Comparison of ENCODE assay signal across 18 mouse cellular contexts in genomic region chr11:32117930-32118329, GRCm38 (mm10).
DNase-seq lines count a peak whose midpoint lies in the region; ATAC-seq and TF ChIP-seq lines count a peak whose summit lies in the region.
"Had no signal": no experiment of that assay in that cellular context is flagged by ENCODE, and none has a peak within 500 bp of the region (broad histone marks: within the 10 kb centered on the region; RNA-seq: fewer than 3 reads in every experiment).

No protein-coding gene starts in this region.

- H3K4me1 ChIP-seq in hindbrain, postnatal 0 days (ENCODE audit: insufficient read depth, low read length): peaks cover 29% of the 10 kb centered on the region
- peaks cover 24% of the 10 kb centered on the region for H3K4me1 ChIP-seq in hindbrain, embryonic 12.5 days
- peaks cover 30% of the 10 kb centered on the region for H3K4me1 ChIP-seq in neural tube, embryonic 15.5 days
- H3K4me1 ChIP-seq in heart, embryonic 12.5 days (replicated peaks): peaks cover 11% of the 10 kb centered on the region
- H3K4me1 ChIP-seq: intestine, embryonic 15.5 days; liver, embryonic 15.5 days had no signal

- no peak for ATAC-seq in hindbrain, postnatal 0 days
- ATAC-seq in hindbrain, embryonic 12.5 days (ENCODE audit: low FRiP score): no peak
- ATAC-seq in neural tube, embryonic 15.5 days (ENCODE audit: low FRiP score): no peak
- ATAC-seq in heart, embryonic 12.5 days (ENCODE audit: insufficient number of reproducible peaks, low FRiP score): no peak
- ATAC-seq: activated CD4-positive, CD25-positive, alpha-beta regulatory T cell, adult 4 months; intestine, embryonic 15.5 days; lung, postnatal 0 days; Patski had no signal

- no peak overlapping the region for H3K4me3 ChIP-seq in hindbrain, postnatal 0 days (ENCODE audit: low read length)
- H3K4me3 ChIP-seq in hindbrain, embryonic 12.5 days: no peak overlapping the region
- no peak overlapping the region for H3K4me3 ChIP-seq in neural tube, embryonic 15.5 days (replicated peaks)
- no peak overlapping the region for H3K4me3 ChIP-seq in gastrocnemius, adult 2 months
- no peak overlapping the region for H3K4me3 ChIP-seq in heart, embryonic 12.5 days
- H3K4me3 ChIP-seq: embryonic facial prominence, embryonic 13.5 days; intestine, embryonic 15.5 days; kidney, embryonic 15.5 days; liver, embryonic 15.5 days had no signal

- no peak for DNase-seq in hindbrain, postnatal 0 days (ENCODE audit: low spot score)
- peak; percentile 83 for DNase-seq in brain, adult 2 months (ENCODE audit: low read depth, low spot score)
- peak; percentile 69 to 75 for DNase-seq in left cerebral cortex, postnatal 14 days (ENCODE audit: low spot score in 2 of 2)
- no peak for DNase-seq in gastrocnemius, adult 2 months
- DNase-seq in cerebellum, adult 9-10 months: no peak
- DNase-seq: adrenal gland, postnatal 25 days; cerebellum, adult 8-10 months; layer of hippocampus, postnatal 36 days had no signal

- H3K27me3 ChIP-seq in hindbrain, postnatal 0 days (ENCODE audit: insufficient read depth, low read length): no peaks in the 10 kb centered on the region
- H3K27me3 ChIP-seq in hindbrain, embryonic 12.5 days: no peaks in the 10 kb centered on the region
- no peaks in the 10 kb centered on the region for H3K27me3 ChIP-seq in neural tube, embryonic 15.5 days (replicated peaks)
- H3K27me3 ChIP-seq in heart, embryonic 12.5 days (replicated peaks): peaks cover 20% of the 10 kb centered on the region; the same call in 1 of the 2 replicates
- H3K27me3 ChIP-seq: embryonic facial prominence, embryonic 13.5 days; intestine, embryonic 15.5 days; kidney, embryonic 15.5 days; liver, embryonic 15.5 days had no signal

- H3K9me3 ChIP-seq in hindbrain, postnatal 0 days (ENCODE audit: low read length): no peaks in the 10 kb centered on the region
- H3K9me3 ChIP-seq in hindbrain, embryonic 12.5 days (replicated peaks): no peaks in the 10 kb centered on the region
- no peaks in the 10 kb centered on the region for H3K9me3 ChIP-seq in neural tube, embryonic 15.5 days (replicated peaks)
- H3K9me3 ChIP-seq in heart, embryonic 12.5 days (replicated peaks): peaks cover 13% of the 10 kb centered on the region
- H3K9me3 ChIP-seq: liver, embryonic 15.5 days had no signal

- no peak overlapping the region for H3K9ac ChIP-seq in hindbrain, postnatal 0 days (replicated peaks; ENCODE audit: low read length)
- H3K9ac ChIP-seq in hindbrain, embryonic 12.5 days: no peak overlapping the region
- no peak overlapping the region for H3K9ac ChIP-seq in neural tube, embryonic 15.5 days (replicated peaks)
- no peak overlapping the region for H3K9ac ChIP-seq in heart, embryonic 12.5 days
- H3K9ac ChIP-seq: embryonic facial prominence, embryonic 13.5 days; intestine, embryonic 15.5 days; kidney, embryonic 15.5 days; liver, embryonic 15.5 days had no signal

- no peak for TF ChIP-seq CTCF in hindbrain, postnatal 0 days (IDR thresholded peaks at IDR 0.05; ENCODE audit: low read depth)
- no peak for TF ChIP-seq CTCF in gastrocnemius, adult 2 months (IDR thresholded peaks at IDR 0.05)

- no peaks in the 10 kb centered on the region for H3K36me3 ChIP-seq in hindbrain, postnatal 0 days (ENCODE audit: insufficient read depth, low read length)
- H3K36me3 ChIP-seq in hindbrain, embryonic 12.5 days: no peaks in the 10 kb centered on the region
- H3K36me3 ChIP-seq in neural tube, embryonic 15.5 days: no peaks in the 10 kb centered on the region
- H3K36me3 ChIP-seq in heart, embryonic 12.5 days: no peaks in the 10 kb centered on the region
- H3K36me3 ChIP-seq: embryonic facial prominence, embryonic 13.5 days; intestine, embryonic 15.5 days; kidney, embryonic 15.5 days; liver, embryonic 15.5 days had no signal

- no peak overlapping the region for H3K4me2 ChIP-seq in hindbrain, postnatal 0 days (ENCODE audit: low read depth, low read length)
- H3K4me2 ChIP-seq in hindbrain, embryonic 12.5 days (replicated peaks): no peak overlapping the region
- no peak overlapping the region for H3K4me2 ChIP-seq in neural tube, embryonic 15.5 days
- H3K4me2 ChIP-seq in heart, embryonic 12.5 days: no peak overlapping the region
- H3K4me2 ChIP-seq: embryonic facial prominence, embryonic 13.5 days; intestine, embryonic 15.5 days; kidney, embryonic 15.5 days; liver, embryonic 15.5 days had no signal

- intact Hi-C loops in left cerebral cortex, postnatal 14 days (cut with DNase I): no loop called here
- intact Hi-C loops in gastrocnemius, adult 2 months (cut with DNase I): no loop called here

- WGBS in hindbrain, postnatal 0 days: 32% methylated on average over 2 of the region's 2 CpGs
- WGBS in hindbrain, embryonic 12.5 days: 59% methylated on average over 2 of the region's 2 CpGs
- WGBS in neural tube, embryonic 15.5 days: 51% methylated on average over 2 of the region's 2 CpGs
- 30% methylated on average over 2 of the region's 2 CpGs for WGBS in heart, embryonic 12.5 days

- peak overlapping the region; percentile 70; the same call in 1 of the 2 replicates for H3K27ac ChIP-seq in hindbrain, postnatal 0 days
- no peak overlapping the region for H3K27ac ChIP-seq in hindbrain, embryonic 12.5 days
- H3K27ac ChIP-seq in neural tube, embryonic 15.5 days (replicated peaks): 0 out of 2 replicates have a peak overlapping the region, but pooled peaks have one; percentile 6
- no peak overlapping the region for H3K27ac ChIP-seq in gastrocnemius, adult 2 months
- H3K27ac ChIP-seq in heart, embryonic 12.5 days (ENCODE audit: poor library complexity, severe bottlenecking): no peak overlapping the region
- H3K27ac ChIP-seq: embryonic facial prominence, embryonic 13.5 days; kidney, embryonic 15.5 days; liver, embryonic 15.5 days had no signal

Comparison
In these comparisons a context has a peak if more than half of its experiments do, and no peak if none do; other contexts are left out.
1. H3K27ac ChIP-seq: peak in hindbrain, postnatal 0 days (single experiment) and neural tube, embryonic 15.5 days (single experiment); none in hindbrain, embryonic 12.5 days (single experiment), gastrocnemius, adult 2 months (single experiment) and heart, embryonic 12.5 days (single experiment).
2. DNase-seq: peak in brain, adult 2 months (single experiment) and left cerebral cortex, postnatal 14 days (2 of 2); none in hindbrain, postnatal 0 days (single experiment), gastrocnemius, adult 2 months (single experiment) and cerebellum, adult 9-10 months (single experiment).